In genomic region chr4:149966963-149967362, GRCm38 (mm10) we compare ENCODE assay signal across 10 mouse cellular contexts. TPM values are rescaled to one million over a fixed set of nuclear protein-coding genes. Genes with fewer than 3 reads are reported as not detected.
"Had no signal": no experiment of that assay in that cellular context is flagged by ENCODE, and none has a peak within 500 bp of the region (broad histone marks: within the 10 kb centered on the region; RNA-seq: fewer than 3 reads in every experiment).

No protein-coding gene starts in this region.

- H3K27me3 ChIP-seq: neural tube, embryonic 13.5 days had no signal

- H3K4me1 ChIP-seq: midbrain, embryonic 10.5 days; midbrain, embryonic 12.5 days had no signal

- H3K27ac ChIP-seq: midbrain, embryonic 10.5 days; midbrain, embryonic 12.5 days; neural tube, embryonic 13.5 days had no signal

- H3K9me3 ChIP-seq: midbrain, embryonic 10.5 days; midbrain, embryonic 12.5 days; neural tube, embryonic 13.5 days had no signal

- H3K9ac ChIP-seq: lung, embryonic 14.5 days; midbrain, embryonic 12.5 days; neural tube, embryonic 13.5 days had no signal

- DNase-seq: thymus, adult 18-20 months; thymus, postnatal 14 days; thymus, postnatal 36 days had no signal

- H3K4me3 ChIP-seq: midbrain, embryonic 10.5 days; midbrain, embryonic 12.5 days; myocyte; neural tube, embryonic 13.5 days had no signal

- H3K36me3 ChIP-seq: midbrain, embryonic 10.5 days; midbrain, embryonic 12.5 days; neural tube, embryonic 13.5 days had no signal

- ATAC-seq: midbrain, embryonic 16.5 days had no signal

- H3K4me2 ChIP-seq: lung, embryonic 14.5 days; midbrain, embryonic 12.5 days; neural tube, embryonic 13.5 days had no signal

RNA-seq across cellular contexts. Expression of gene Spsb1, which starts 12.1 kb away (rescaled TPM):
- total RNA-seq: megakaryocyte-erythroid progenitor cell, adult 5-6 weeks had no signal
